Mouse (Mus musculus): ENCODE measurements around the gene Trim39. TPM values are rescaled to one million over a fixed set of nuclear protein-coding genes. Genes with fewer than 3 reads are reported as not detected.
"Not testable (repeated sequence)": the region's sequence is repeated elsewhere in the genome, so short reads cannot be mapped to it uniquely, and the experiment has no call there.

The Trim39 gene
- total RNA-seq, 1 experiment from 2014 or later, result 76.1 TPM

GRCm38 (mm10) chr17:36253087-36253600 is 18.9 kb downstream of the Trim39 start:
- ATAC-seq (ENCODE audit: extremely low read depth, insufficient number of reproducible peaks, low FRiP score, poor library complexity, severe bottlenecking), result no peak

GRCm38 (mm10) chr17:36252250-36252876 is 19.7 kb downstream of the Trim39 start:
- peak; percentile 55; the same call in 1 of the 2 replicates for ATAC-seq (ENCODE audit: extremely low read depth, insufficient number of reproducible peaks, low FRiP score, poor library complexity, severe bottlenecking)

DNA sequence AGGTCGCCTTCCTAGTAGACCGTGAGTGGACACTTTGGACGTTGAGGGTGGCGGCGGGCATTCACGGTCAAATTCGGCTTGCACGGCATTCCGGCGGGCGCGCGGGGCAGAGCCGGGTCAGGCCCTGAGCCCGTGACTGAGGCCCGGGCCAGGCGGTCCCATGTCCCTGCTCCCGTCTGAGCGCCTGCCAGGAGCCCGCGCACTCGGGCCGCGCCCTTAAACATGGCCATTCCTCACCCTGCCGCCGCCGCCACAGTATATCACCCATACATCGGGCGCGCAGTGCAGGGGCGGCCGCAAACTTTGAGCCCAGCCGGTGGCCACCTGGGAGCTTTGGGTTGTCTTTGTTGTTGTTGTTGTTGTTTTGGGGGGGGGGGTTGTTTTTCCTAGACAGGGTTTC is 23.2 kb downstream of the Trim39 start:
- no peak for ATAC-seq (ENCODE audit: extremely low read depth, insufficient number of reproducible peaks, low FRiP score, poor library complexity, severe bottlenecking)

- no peak for ATAC-seq (ENCODE audit: extremely low read depth, insufficient number of reproducible peaks, low FRiP score, poor library complexity, severe bottlenecking)
These were observed 26.3 kb downstream of the Trim39 start for GRCm38 (mm10) chr17:36245741-36246140.

DNA sequence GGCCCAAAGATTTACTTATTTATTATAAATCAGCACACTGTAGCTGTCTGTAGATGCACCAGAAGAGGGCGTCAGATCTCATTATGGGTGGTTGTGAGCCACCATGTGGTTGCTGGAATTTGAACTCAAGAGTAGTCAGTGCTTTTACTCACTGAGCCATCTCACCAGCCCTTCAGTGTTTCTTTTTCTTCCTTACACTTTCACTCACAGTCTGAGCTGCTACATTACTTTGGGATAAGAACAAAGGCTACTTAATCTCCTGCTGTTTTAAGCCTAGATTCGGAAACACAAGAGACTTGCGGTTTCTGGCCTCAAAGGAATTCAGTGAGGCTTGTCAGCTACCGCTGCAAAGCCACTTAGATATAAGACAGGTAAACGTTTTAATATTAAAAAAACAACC is 28.0 kb downstream of the Trim39 start:
- no peak for ATAC-seq (ENCODE audit: extremely low read depth, insufficient number of reproducible peaks, low FRiP score, poor library complexity, severe bottlenecking)

GRCm38 (mm10) chr17:36240637-36241213 is 31.3 kb downstream of the Trim39 start:
- ATAC-seq (ENCODE audit: extremely low read depth, insufficient number of reproducible peaks, low FRiP score, poor library complexity, severe bottlenecking), result no peak

GRCm38 (mm10) chr17:36237321-36237921 is 34.6 kb downstream of the Trim39 start:
- ATAC-seq (ENCODE audit: extremely low read depth, insufficient number of reproducible peaks, low FRiP score, poor library complexity, severe bottlenecking), result peak; percentile 16; the same call in 1 of the 2 replicates

GRCm38 (mm10) chr17:36235300-36235699 is 36.7 kb downstream of the Trim39 start:
- ATAC-seq (ENCODE audit: extremely low read depth, insufficient number of reproducible peaks, low FRiP score, poor library complexity, severe bottlenecking), result not testable (repeated sequence)

GRCm38 (mm10) chr17:36233572-36233971 is 38.5 kb downstream of the Trim39 start:
- ATAC-seq (ENCODE audit: extremely low read depth, insufficient number of reproducible peaks, low FRiP score, poor library complexity, severe bottlenecking), result no peak

DNA sequence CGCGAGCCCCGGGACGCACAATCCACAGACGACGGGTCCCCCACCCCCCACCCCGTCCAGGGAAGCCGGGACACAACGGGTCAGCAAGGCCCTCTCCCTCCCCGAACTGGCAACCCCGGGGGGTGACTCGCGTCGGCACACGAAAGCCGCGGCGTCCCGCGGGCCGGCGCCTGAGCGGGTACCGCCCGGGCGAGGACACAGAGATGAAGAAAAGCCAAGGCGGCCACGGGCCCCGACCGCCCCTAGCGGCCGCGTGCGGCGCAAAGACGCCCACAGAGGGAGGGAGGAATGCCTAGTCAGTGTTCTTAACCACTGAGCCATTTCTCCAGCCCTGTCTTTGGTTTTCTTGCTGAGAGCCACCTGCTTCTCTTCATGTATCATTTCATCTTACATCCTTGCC is 40.7 kb downstream of the Trim39 start:
- ATAC-seq (ENCODE audit: extremely low read depth, insufficient number of reproducible peaks, low FRiP score, poor library complexity, severe bottlenecking), result no peak

- no peak for ATAC-seq (ENCODE audit: extremely low read depth, insufficient number of reproducible peaks, low FRiP score, poor library complexity, severe bottlenecking)
These were observed 43.0 kb downstream of the Trim39 start for GRCm38 (mm10) chr17:36229046-36229445.

- no peak for ATAC-seq (ENCODE audit: extremely low read depth, insufficient number of reproducible peaks, low FRiP score, poor library complexity, severe bottlenecking)
These were observed 45.1 kb downstream of the Trim39 start for GRCm38 (mm10) chr17:36226921-36227320.

DNA sequence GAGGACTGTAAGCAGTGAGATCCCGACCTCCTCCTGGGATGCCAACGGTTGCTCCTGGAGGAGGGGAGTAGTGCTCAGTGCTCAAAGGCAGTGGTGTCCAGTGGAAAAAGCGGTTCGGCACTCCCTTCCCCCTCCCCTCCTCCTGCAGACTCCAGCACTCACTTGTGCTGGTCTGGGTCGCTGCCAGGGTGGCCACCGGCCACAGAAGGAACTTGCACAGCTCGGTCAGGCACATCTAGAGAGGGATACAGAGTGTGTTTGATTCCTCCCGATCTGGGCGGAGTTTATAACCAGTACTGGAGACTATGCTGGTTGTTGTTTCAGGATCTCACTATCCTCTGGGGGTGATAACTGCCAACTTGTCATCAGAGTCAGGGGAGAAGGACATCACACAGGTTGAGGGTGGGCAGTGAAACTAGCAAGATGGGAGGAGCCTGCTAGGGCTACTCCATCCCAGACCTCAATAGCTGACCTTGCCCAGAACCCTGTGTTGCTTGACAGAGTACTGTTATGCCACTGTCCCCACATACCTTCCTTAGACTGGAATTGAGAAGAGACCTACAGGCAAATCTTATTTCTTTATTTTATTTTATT is 46.7 kb downstream of the Trim39 start:
- ATAC-seq (ENCODE audit: extremely low read depth, insufficient number of reproducible peaks, low FRiP score, poor library complexity, severe bottlenecking), result no peak

DNA sequence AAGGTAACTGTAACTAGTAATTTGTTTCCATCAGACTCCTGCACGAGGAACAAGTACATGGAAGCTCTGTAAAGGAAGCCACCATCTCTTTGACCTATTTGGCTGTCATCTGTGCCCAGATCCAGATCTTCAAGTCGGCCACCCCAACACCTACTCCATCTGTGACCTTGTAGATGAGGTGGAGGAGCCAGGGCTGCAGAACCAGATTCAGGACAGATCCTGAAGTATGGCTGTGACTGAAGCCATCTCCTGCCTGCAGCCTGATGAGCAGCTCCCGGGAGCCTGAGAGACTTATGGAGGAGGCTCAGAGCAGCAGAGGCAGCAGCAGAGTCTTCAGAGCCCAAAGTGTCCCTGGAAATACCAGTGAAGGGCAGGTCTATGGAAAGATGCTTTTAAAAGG is 47.6 kb downstream of the Trim39 start:
- ATAC-seq (ENCODE audit: extremely low read depth, insufficient number of reproducible peaks, low FRiP score, poor library complexity, severe bottlenecking), result no peak

DNA sequence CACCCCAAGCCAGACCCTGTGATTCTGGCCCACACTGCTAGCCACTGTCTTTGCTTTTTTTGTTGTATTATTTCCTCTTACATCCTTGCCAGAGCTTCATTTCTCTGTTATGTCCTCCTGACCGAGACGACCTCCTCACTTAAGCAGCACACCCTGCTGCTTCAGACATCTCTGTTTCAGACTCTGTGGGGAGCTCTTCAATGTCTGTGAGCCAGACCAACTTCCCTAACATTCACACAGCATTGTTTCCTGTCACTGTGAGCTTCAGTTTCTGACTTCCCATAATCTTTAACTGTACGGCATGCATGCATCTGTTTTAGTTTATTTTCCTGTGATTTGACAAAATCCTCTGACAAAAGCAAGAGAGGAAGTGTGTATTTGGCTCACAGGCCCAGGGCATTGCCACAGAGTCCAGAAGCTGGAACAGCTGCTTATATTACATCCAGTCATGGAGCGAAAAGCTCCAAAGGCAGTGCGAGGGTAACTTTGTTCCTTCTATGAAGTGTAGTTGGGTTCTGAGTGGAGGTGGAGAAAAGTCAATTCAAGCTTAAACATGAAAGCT is 53.4 kb downstream of the Trim39 start:
- no peak for ATAC-seq (ENCODE audit: extremely low read depth, insufficient number of reproducible peaks, low FRiP score, poor library complexity, severe bottlenecking)

DNA sequence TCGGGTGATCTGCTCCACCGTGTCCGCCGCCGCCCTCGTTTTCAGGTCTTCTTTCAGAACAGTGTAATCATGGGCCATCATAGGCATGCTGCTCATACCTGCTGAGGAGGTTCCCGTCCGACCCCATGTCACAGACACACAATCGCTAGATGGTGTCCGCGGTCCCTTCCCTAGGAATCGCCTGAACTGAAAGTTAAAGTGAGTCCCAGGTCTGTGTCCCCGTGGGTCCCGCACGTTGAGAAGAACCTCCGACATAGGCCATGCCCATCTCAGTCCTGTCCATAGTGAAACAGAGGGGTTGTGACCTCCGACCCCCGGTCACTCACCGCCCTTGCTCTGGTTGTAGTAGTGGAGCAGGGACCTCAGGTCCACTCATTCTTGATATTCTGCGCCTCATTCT is 56.5 kb downstream of the Trim39 start:
- ATAC-seq (ENCODE audit: extremely low read depth, insufficient number of reproducible peaks, low FRiP score, poor library complexity, severe bottlenecking), result no peak
